Mouse (Mus musculus): ENCODE results near the gene Ufl1. TPM values are rescaled to one million over a fixed set of nuclear protein-coding genes. Genes with fewer than 3 reads are reported as not detected.
"Not testable (repeated sequence)": the region's sequence is repeated elsewhere in the genome, so short reads cannot be mapped to it uniquely, and the experiment has no call there.

Ufl1 gene
- polyA plus RNA-seq, 1 experiment = 5.4 TPM

- TF ChIP-seq POLR2A (IDR thresholded peaks at IDR 0.05; ENCODE audit: borderline replicate concordance, control insufficient read depth, low read depth, low read length) = no peak
- Histone ChIP-seq H3K4me1 (ENCODE audit: control insufficient read depth, insufficient read depth, low read length) (no peaks in the 10 kb centered on the region), H3K4me3 (replicated peaks; ENCODE audit: control insufficient read depth, low read depth, low read length) (no peak overlapping the region), H3K27ac (ENCODE audit: control insufficient read depth, insufficient read depth, low read depth, low read length, poor library complexity) (no peak overlapping the region)
- WGBS = 68% methylated on average over 3 of the region's 3 CpGs
Measured at GRCm38 (mm10) chr4:25267144-25267543, 14.5 kb downstream of the Ufl1 start.

DNA sequence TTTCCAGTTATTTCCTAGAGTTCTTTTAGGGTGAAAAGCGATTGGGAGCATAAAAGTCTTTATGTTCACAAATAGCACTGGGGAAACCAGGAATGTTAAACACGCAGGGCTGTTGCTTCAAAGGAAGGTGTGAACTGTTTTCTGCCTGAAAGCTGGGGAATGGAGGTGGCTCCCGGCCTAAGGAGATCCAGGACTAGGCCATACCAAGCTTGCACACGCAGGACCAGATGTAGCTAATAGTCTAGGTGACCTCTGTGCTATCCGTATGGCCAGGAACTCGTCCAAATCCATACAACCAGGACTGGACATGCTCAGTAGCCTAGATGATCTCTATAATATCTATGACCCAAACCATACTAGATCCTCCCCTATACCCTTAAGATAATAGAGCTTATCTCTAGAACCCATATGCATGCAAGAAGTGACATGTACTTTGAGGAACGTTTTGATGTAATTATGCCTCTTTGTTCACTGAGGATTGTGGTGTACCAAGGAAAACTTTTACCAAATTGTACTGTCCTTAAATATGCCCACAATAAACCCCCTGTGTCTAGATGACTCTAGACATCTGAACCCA lies 23.7 kb downstream of the Ufl1 start:
- no peak for TF ChIP-seq POLR2A (IDR thresholded peaks at IDR 0.05; ENCODE audit: borderline replicate concordance, control insufficient read depth, low read depth, low read length)
- no peak for TF ChIP-seq CTCF (IDR thresholded peaks at IDR 0.05; ENCODE audit: control insufficient read depth, insufficient read depth, low read length)
- H3K4me3 ChIP-seq (replicated peaks; ENCODE audit: control insufficient read depth, low read depth, low read length) = no peak overlapping the region
- H3K4me1 ChIP-seq (ENCODE audit: control insufficient read depth, insufficient read depth, low read length) = no peaks in the 10 kb centered on the region; the same call in 1 of the 2 replicates
- no peak overlapping the region for H3K27ac ChIP-seq (ENCODE audit: control insufficient read depth, insufficient read depth, low read depth, low read length, poor library complexity)
- 80% methylated on average over 7 of the region's 7 CpGs for WGBS

DNA sequence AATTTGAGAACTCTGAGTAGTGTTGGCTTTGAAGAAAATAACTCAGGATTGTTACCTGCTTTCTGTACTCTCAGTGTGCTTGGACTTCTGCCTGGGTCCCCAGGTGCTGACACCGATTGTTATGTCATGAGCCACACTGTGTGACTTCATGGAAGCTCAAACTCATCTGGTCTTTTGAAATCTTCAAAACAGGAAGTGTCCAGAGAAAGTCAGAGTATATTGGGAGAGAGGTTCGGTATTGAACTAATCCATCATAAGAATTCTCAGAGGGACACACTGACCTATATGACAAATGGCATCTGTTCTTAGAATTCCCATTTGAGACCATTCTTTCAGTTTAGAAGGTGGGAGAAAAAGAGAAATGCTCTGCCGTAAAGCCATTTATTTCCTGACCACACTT lies 38.8 kb downstream of the Ufl1 start, which contains the start of gene Fhl5:
Gene Fhl5, minus strand, starts transcription at position 101 of the 400 bp plus-strand sequence.
- Histone ChIP-seq H3K27ac (ENCODE audit: control insufficient read depth, insufficient read depth, low read depth, low read length, poor library complexity) (no peak within 1 kb of the TSS), H3K4me3 (replicated peaks; ENCODE audit: control insufficient read depth, low read depth, low read length) (no peak within 1 kb of the TSS), H3K4me1 (ENCODE audit: control insufficient read depth, insufficient read depth, low read length) (no peaks in the 10 kb centered on the region)
- WGBS = 75% methylated on average over 3 of the region's 3 CpGs
- TF ChIP-seq CTCF (IDR thresholded peaks at IDR 0.05; ENCODE audit: control insufficient read depth, insufficient read depth, low read length) (no peak), POLR2A (IDR thresholded peaks at IDR 0.05; ENCODE audit: borderline replicate concordance, control insufficient read depth, low read depth, low read length) (no peak)

GRCm38 (mm10) chr4:25235663-25236062 lies 46.0 kb downstream of the Ufl1 start:
- not testable (repeated sequence) for H3K4me1 ChIP-seq (ENCODE audit: control insufficient read depth, insufficient read depth, low read length); H3K4me3 ChIP-seq (replicated peaks; ENCODE audit: control insufficient read depth, low read depth, low read length); H3K27ac ChIP-seq (ENCODE audit: control insufficient read depth, insufficient read depth, low read depth, low read length, poor library complexity)
- 74% methylated on average over 1 of the region's 1 CpGs for WGBS

GRCm38 (mm10) chr4:25233767-25234166 lies 47.9 kb downstream of the Ufl1 start:
- H3K27ac ChIP-seq (ENCODE audit: control insufficient read depth, insufficient read depth, low read depth, low read length, poor library complexity); H3K4me1 ChIP-seq (ENCODE audit: control insufficient read depth, insufficient read depth, low read length); H3K4me3 ChIP-seq (replicated peaks; ENCODE audit: control insufficient read depth, low read depth, low read length): not testable (repeated sequence)
- WGBS = 81% methylated on average over 1 of the region's 1 CpGs

DNA sequence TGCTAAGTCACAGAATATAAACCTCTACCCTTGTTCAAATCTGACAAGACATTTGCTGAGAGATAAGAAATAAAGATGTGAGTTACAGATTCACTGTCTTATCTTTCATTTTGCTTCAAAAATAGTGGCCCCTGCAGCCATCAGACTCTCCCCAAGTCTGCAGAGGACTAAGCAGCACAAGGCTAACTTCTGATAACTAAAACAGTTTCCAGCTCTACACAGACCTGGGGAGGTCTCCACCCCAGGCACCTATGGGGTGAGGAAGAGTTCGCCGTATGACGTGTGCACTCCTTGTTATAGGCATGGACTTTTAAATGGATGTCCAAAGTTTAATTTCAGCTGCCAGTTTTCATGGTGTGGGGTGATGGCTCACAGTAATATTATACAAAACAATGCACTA lies 49.1 kb downstream of the Ufl1 start:
- Histone ChIP-seq H3K27ac (ENCODE audit: control insufficient read depth, insufficient read depth, low read depth, low read length, poor library complexity) (no peak overlapping the region), H3K4me3 (replicated peaks; ENCODE audit: control insufficient read depth, low read depth, low read length) (no peak overlapping the region), H3K4me1 (ENCODE audit: control insufficient read depth, insufficient read depth, low read length) (no peaks in the 10 kb centered on the region)
- no peak for TF ChIP-seq POLR2A (IDR thresholded peaks at IDR 0.05; ENCODE audit: borderline replicate concordance, control insufficient read depth, low read depth, low read length)
- WGBS = 89% methylated on average over 3 of the region's 3 CpGs

DNA sequence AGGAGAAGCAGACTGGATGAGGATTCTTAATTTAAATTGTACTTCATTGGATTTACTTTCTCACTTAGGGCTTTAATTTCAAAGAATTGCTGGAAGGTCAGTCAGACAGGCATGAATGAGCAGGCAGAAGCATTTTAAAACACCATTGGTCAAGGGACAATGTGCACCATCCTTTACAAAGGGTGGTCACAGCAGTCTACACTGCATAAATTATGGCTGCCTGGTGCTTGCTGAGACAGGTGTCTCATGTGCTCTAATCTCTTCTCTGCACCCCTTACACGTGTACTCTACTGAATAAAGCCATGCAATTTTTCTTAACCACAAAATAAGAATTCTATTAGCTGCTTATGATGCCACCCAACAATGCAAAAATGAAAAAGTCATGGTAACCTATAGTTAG lies 54.1 kb downstream of the Ufl1 start:
- no peak overlapping the region for H3K27ac ChIP-seq (ENCODE audit: control insufficient read depth, insufficient read depth, low read depth, low read length, poor library complexity)
- TF ChIP-seq CTCF (IDR thresholded peaks at IDR 0.05; ENCODE audit: control insufficient read depth, insufficient read depth, low read length) = no peak
- TF ChIP-seq POLR2A (IDR thresholded peaks at IDR 0.05; ENCODE audit: borderline replicate concordance, control insufficient read depth, low read depth, low read length) = no peak
- no peak overlapping the region for H3K4me3 ChIP-seq (replicated peaks; ENCODE audit: control insufficient read depth, low read depth, low read length)
- no peaks in the 10 kb centered on the region for H3K4me1 ChIP-seq (ENCODE audit: control insufficient read depth, insufficient read depth, low read length)
- 21% methylated on average over 1 of the region's 1 CpGs for WGBS

- no peak for TF ChIP-seq POLR2A (IDR thresholded peaks at IDR 0.05; ENCODE audit: borderline replicate concordance, control insufficient read depth, low read depth, low read length)
- no peak for TF ChIP-seq CTCF (IDR thresholded peaks at IDR 0.05; ENCODE audit: control insufficient read depth, insufficient read depth, low read length)
- H3K4me1 ChIP-seq (ENCODE audit: control insufficient read depth, insufficient read depth, low read length) = no peaks in the 10 kb centered on the region
- H3K27ac ChIP-seq (ENCODE audit: control insufficient read depth, insufficient read depth, low read depth, low read length, poor library complexity) = no peak overlapping the region
- H3K4me3 ChIP-seq (replicated peaks; ENCODE audit: control insufficient read depth, low read depth, low read length) = no peak overlapping the region
Measured at GRCm38 (mm10) chr4:25221927-25222326, 59.7 kb downstream of the Ufl1 start.

- Histone ChIP-seq H3K4me3 (replicated peaks; ENCODE audit: control insufficient read depth, low read depth, low read length) (no peak overlapping the region), H3K27ac (ENCODE audit: control insufficient read depth, insufficient read depth, low read depth, low read length, poor library complexity) (no peak overlapping the region), H3K4me1 (ENCODE audit: control insufficient read depth, insufficient read depth, low read length) (no peaks in the 10 kb centered on the region)
- 53% methylated on average over 5 of the region's 5 CpGs for WGBS
- TF ChIP-seq CTCF (IDR thresholded peaks at IDR 0.05; ENCODE audit: control insufficient read depth, insufficient read depth, low read length) (no peak), POLR2A (IDR thresholded peaks at IDR 0.05; ENCODE audit: borderline replicate concordance, control insufficient read depth, low read depth, low read length) (no peak)
Measured at GRCm38 (mm10) chr4:25213451-25213850, 68.2 kb downstream of the Ufl1 start.
